9 mouse cellular contexts compared by ENCODE assay signal in the genomic region with DNA sequence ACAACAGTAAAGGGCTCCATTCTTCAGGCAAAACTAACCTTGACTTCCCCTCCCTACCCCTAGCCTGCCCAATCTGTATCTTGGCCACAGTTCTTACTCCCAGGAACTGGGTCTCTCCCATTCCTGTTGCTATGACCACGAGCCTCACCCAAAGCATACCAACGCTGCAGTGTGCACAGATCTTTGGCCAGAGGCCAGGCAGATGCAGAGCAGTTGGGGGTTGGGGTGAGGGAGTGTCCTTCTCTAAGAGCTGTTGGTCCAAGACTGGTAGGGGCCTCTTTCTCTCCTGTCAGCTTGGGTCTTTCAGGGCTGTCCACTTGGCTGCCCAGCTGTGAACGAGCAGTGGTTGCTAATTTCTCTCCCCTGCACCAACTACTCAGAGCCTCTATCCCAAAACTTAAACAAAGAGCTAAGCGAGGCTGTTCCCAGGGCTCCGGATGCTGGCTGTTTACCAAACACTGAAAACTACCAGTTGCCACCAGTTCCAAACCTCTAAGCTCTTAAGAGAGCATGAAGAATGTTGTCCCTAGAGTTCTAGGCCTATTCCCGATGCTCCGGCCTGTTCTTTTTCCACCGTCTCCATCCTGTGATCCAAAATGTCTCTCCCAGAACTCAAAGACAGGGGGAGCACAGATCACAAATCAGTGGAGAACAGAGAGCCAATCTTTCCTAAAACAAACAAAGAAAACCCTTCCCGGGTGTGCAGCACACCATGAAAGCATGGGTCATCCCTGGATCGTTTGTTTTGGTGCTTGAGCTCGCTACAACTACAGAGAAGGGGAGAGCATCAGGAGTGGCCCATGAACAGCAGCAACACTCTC.
DNase-seq lines count a peak whose midpoint lies in the region; ATAC-seq lines count a peak whose summit lies in the region.
"Had no signal": no experiment of that assay in that cellular context is flagged by ENCODE, and none has a peak within 500 bp of the region (broad histone marks: within the 10 kb centered on the region; RNA-seq: fewer than 3 reads in every experiment).

No protein-coding gene starts in this region.

- 56% methylated on average over 11 of the region's 11 CpGs for WGBS in embryonic facial prominence, embryonic 12.5 days
- WGBS in embryonic facial prominence, embryonic 10.5 days: 61% methylated on average over 11 of the region's 11 CpGs
- WGBS in heart, embryonic 11.5 days (ENCODE audit: insufficient replicate concordance): 46% methylated on average over 11 of the region's 11 CpGs
- 21% methylated on average over 11 of the region's 11 CpGs for WGBS in kidney, embryonic 16.5 days

- H3K9me3 ChIP-seq in embryonic facial prominence, embryonic 12.5 days: no peaks in the 10 kb centered on the region
- H3K9me3 ChIP-seq in embryonic facial prominence, embryonic 10.5 days: no peaks in the 10 kb centered on the region
- H3K9me3 ChIP-seq in heart, embryonic 11.5 days (replicated peaks; ENCODE audit: control insufficient read depth, low read length): no peaks in the 10 kb centered on the region
- no peaks in the 10 kb centered on the region for H3K9me3 ChIP-seq in kidney, embryonic 16.5 days (ENCODE audit: low read length)

- H3K27me3 ChIP-seq in embryonic facial prominence, embryonic 12.5 days: no peaks in the 10 kb centered on the region
- 0 out of 2 replicates have a peak, but pooled peaks cover 7% of the 10 kb centered on the region for H3K27me3 ChIP-seq in embryonic facial prominence, embryonic 10.5 days (replicated peaks; ENCODE audit: low read depth, poor library complexity, severe bottlenecking)
- H3K27me3 ChIP-seq in heart, embryonic 11.5 days (ENCODE audit: control insufficient read depth, insufficient read depth, low read length): no peaks in the 10 kb centered on the region
- H3K27me3 ChIP-seq in kidney, embryonic 16.5 days (ENCODE audit: insufficient read depth, low read length): no peaks in the 10 kb centered on the region
- H3K27me3 ChIP-seq: CH12.LX had no signal

- ATAC-seq in embryonic facial prominence, embryonic 12.5 days (ENCODE audit: insufficient number of reproducible peaks, insufficient read depth, low FRiP score, low TSS enrichment): peak; percentile 22; the same call in 1 of the 2 replicates
- peak; percentile 46; the same call in 1 of the 2 replicates for ATAC-seq in heart, embryonic 11.5 days (replicated peaks; ENCODE audit: insufficient number of reproducible peaks, low FRiP score, low TSS enrichment)
- ATAC-seq in kidney, embryonic 16.5 days (ENCODE audit: low FRiP score, low TSS enrichment): peak; percentile 81

- H3K4me3 ChIP-seq in embryonic facial prominence, embryonic 12.5 days: no peak overlapping the region
- H3K4me3 ChIP-seq in embryonic facial prominence, embryonic 10.5 days: no peak overlapping the region
- no peak overlapping the region for H3K4me3 ChIP-seq in brown adipose tissue, adult 24 weeks (ENCODE audit: insufficient read depth, low read depth, low read length)
- no peak overlapping the region for H3K4me3 ChIP-seq in heart, embryonic 11.5 days (ENCODE audit: low read depth, low read length)
- H3K4me3 ChIP-seq in kidney, embryonic 16.5 days (ENCODE audit: low read length): no peak overlapping the region

- no peak overlapping the region for H3K9ac ChIP-seq in embryonic facial prominence, embryonic 12.5 days
- no peak overlapping the region for H3K9ac ChIP-seq in heart, embryonic 11.5 days (ENCODE audit: low read depth, low read length)
- 0 out of 2 replicates have a peak overlapping the region, but pooled peaks have one; percentile 3 for H3K9ac ChIP-seq in kidney, embryonic 16.5 days (replicated peaks; ENCODE audit: low read length)

- DNase-seq in embryonic facial prominence, embryonic 10.5 days (ENCODE audit: low spot score): no peak
- DNase-seq in lung, adult 18-20 months: peak; percentile 93 to 96
- peak; percentile 95 for DNase-seq in retina, postnatal 1 day
- no peak for DNase-seq in spleen, adult 18-20 months

- H3K27ac ChIP-seq in embryonic facial prominence, embryonic 12.5 days: no peak overlapping the region
- no peak overlapping the region for H3K27ac ChIP-seq in embryonic facial prominence, embryonic 10.5 days (replicated peaks)
- H3K27ac ChIP-seq in brown adipose tissue, adult 24 weeks (replicated peaks; ENCODE audit: low read depth, low read length): peak overlapping the region; percentile 23
- H3K27ac ChIP-seq in heart, embryonic 11.5 days (ENCODE audit: low read depth, low read length): peak overlapping the region; percentile 54
- H3K27ac ChIP-seq in kidney, embryonic 16.5 days (ENCODE audit: low read length): peak overlapping the region; percentile 92

- no peaks in the 10 kb centered on the region for H3K36me3 ChIP-seq in embryonic facial prominence, embryonic 12.5 days
- H3K36me3 ChIP-seq in embryonic facial prominence, embryonic 10.5 days (replicated peaks): no peaks in the 10 kb centered on the region
- no peaks in the 10 kb centered on the region for H3K36me3 ChIP-seq in heart, embryonic 11.5 days (ENCODE audit: control insufficient read depth, insufficient read depth, low read length)
- no peaks in the 10 kb centered on the region for H3K36me3 ChIP-seq in kidney, embryonic 16.5 days (ENCODE audit: insufficient read depth, low read length)

- H3K4me2 ChIP-seq in embryonic facial prominence, embryonic 12.5 days (replicated peaks): no peak overlapping the region
- H3K4me2 ChIP-seq in heart, embryonic 11.5 days: no peak overlapping the region
- no peak overlapping the region for H3K4me2 ChIP-seq in kidney, embryonic 16.5 days (replicated peaks; ENCODE audit: low read depth, low read length)

- H3K4me1 ChIP-seq in embryonic facial prominence, embryonic 12.5 days: peaks cover 20% of the 10 kb centered on the region
- peaks cover 28% of the 10 kb centered on the region for H3K4me1 ChIP-seq in embryonic facial prominence, embryonic 10.5 days
- peaks cover 39% of the 10 kb centered on the region for H3K4me1 ChIP-seq in brown adipose tissue, adult 24 weeks (ENCODE audit: control insufficient read depth, insufficient read depth, insufficient read length, low read length)
- H3K4me1 ChIP-seq in heart, embryonic 11.5 days (ENCODE audit: control insufficient read depth, insufficient read depth, low read length): peaks cover 44% of the 10 kb centered on the region
- H3K4me1 ChIP-seq in kidney, embryonic 16.5 days (ENCODE audit: insufficient read depth, low read length): peaks cover 65% of the 10 kb centered on the region

Comparison
In these comparisons a context has a peak if more than half of its experiments do, and no peak if none do; other contexts are left out.
1. ATAC-seq: peak in every context shown above with its lines; median percentile 81 in kidney, embryonic 16.5 days; 46 in heart, embryonic 11.5 days; 22 in embryonic facial prominence, embryonic 12.5 days.
2. H3K27ac ChIP-seq: peak in brown adipose tissue, adult 24 weeks (single experiment), heart, embryonic 11.5 days (single experiment) and kidney, embryonic 16.5 days (single experiment); none in embryonic facial prominence, embryonic 12.5 days (single experiment) and embryonic facial prominence, embryonic 10.5 days (single experiment).
3. DNase-seq: peak in lung, adult 18-20 months (2 of 2) and retina, postnatal 1 day (single experiment); none in embryonic facial prominence, embryonic 10.5 days (single experiment) and spleen, adult 18-20 months (0 of 2).